2 mouse cellular contexts compared by ENCODE assay signal in genomic region chr13:12464159-12464558, GRCm38 (mm10).
TF ChIP-seq lines count a peak whose summit lies in the region.

No protein-coding gene starts in this region.

TF ChIP-seq in CH12.LX, 34 proteins besides CTCF, POLR2A, EP300 and RAD21:
- TF ChIP-seq ZNF384 (IDR thresholded peaks at IDR 0.05; ENCODE audit: low read depth, low read length), result peak; percentile 55

TF ChIP-seq in MEL, 35 proteins besides CTCF, POLR2A, EP300 and RAD21:
- TF ChIP-seq ZNF384 (IDR thresholded peaks at IDR 0.05; ENCODE audit: low read depth, low read length), result peak; percentile 71
- TF ChIP-seq USF1 (IDR thresholded peaks at IDR 0.05; ENCODE audit: low read depth, low read length), result peak; percentile 38; the same call in 1 of the 2 replicates
